ENCODE assay signal across 9 mouse cellular contexts in genomic region chr12:85437172-85437876, GRCm38 (mm10). TPM values are rescaled to one million over a fixed set of nuclear protein-coding genes. Genes with fewer than 3 reads are reported as not detected.
DNase-seq lines count a peak whose midpoint lies in the region; ATAC-seq lines count a peak whose summit lies in the region.
"Had no signal": no experiment of that assay in that cellular context is flagged by ENCODE, and none has a peak within 500 bp of the region (broad histone marks: within the 10 kb centered on the region; RNA-seq: fewer than 3 reads in every experiment).

No protein-coding gene starts in this region.

- H3K4me2 ChIP-seq in limb, embryonic 13.5 days (replicated peaks): no peak overlapping the region
- no peak overlapping the region; the same call in 1 of the 2 replicates for H3K4me2 ChIP-seq in stomach, embryonic 15.5 days

- ATAC-seq in limb, embryonic 13.5 days (ENCODE audit: low FRiP score, low read depth): 0 out of 2 replicates have a peak, but pooled peaks have one; percentile 21
- 0 out of 2 replicates have a peak, but pooled peaks have one; percentile 16 for ATAC-seq in stomach, embryonic 15.5 days (ENCODE audit: insufficient read depth, low FRiP score, low read depth)

- peaks cover 43% of the 10 kb centered on the region for H3K4me1 ChIP-seq in limb, embryonic 13.5 days
- H3K4me1 ChIP-seq in stomach, embryonic 15.5 days: 0 out of 2 replicates have a peak, but pooled peaks cover 8% of the 10 kb centered on the region

- H3K27me3 ChIP-seq in limb, embryonic 13.5 days: no peaks in the 10 kb centered on the region
- H3K27me3 ChIP-seq in stomach, embryonic 15.5 days (replicated peaks): no peaks in the 10 kb centered on the region

- H3K27ac ChIP-seq in limb, embryonic 13.5 days: peak overlapping the region; percentile 33; the same call in 1 of the 2 replicates
- H3K27ac ChIP-seq in stomach, embryonic 15.5 days: peak overlapping the region; percentile 67; the same call in 1 of the 2 replicates

- no peaks in the 10 kb centered on the region for H3K36me3 ChIP-seq in limb, embryonic 13.5 days
- no peaks in the 10 kb centered on the region for H3K36me3 ChIP-seq in stomach, embryonic 15.5 days
- H3K36me3 ChIP-seq: G1E had no signal

- no peak overlapping the region for H3K4me3 ChIP-seq in limb, embryonic 13.5 days
- no peak overlapping the region for H3K4me3 ChIP-seq in stomach, embryonic 15.5 days (replicated peaks)

- 40% methylated on average over 17 of the region's 17 CpGs for WGBS in limb, embryonic 13.5 days
- 54% methylated on average over 17 of the region's 17 CpGs for WGBS in stomach, embryonic 15.5 days

- no peaks in the 10 kb centered on the region for H3K9me3 ChIP-seq in limb, embryonic 13.5 days
- no peaks in the 10 kb centered on the region for H3K9me3 ChIP-seq in stomach, embryonic 15.5 days
- H3K9me3 ChIP-seq: G1E had no signal

- no peak overlapping the region for H3K9ac ChIP-seq in limb, embryonic 13.5 days
- no peak overlapping the region for H3K9ac ChIP-seq in stomach, embryonic 15.5 days

- DNase-seq in layer of hippocampus, postnatal 10 days (ENCODE audit: low spot score in 2 of 2): peak; percentile 60 to 61
- DNase-seq in layer of hippocampus, adult 9-11 months: no peak
- DNase-seq in cerebellum, postnatal 10 days: peak; percentile 96
- peak; percentile 73 to 78 for DNase-seq in heart, adult 18-20 months
- DNase-seq in thymus, postnatal 36 days: no peak
- no peak for DNase-seq in kidney, adult 8-10 months

RNA-seq across cellular contexts. Expression of gene Fos, which starts 36.4 kb away (rescaled TPM):
- 1 to 10 TPM; 8.2 to 9.3 TPM for total RNA-seq in layer of hippocampus, postnatal 10 days (2021)
- total RNA-seq in heart, adult 18-20 months (2021): 1 to 10 TPM; 2.1 to 5.4 TPM
- 6.1 and 7.2 TPM in 2 replicates for polyA plus RNA-seq in limb, embryonic 13.5 days (2015; fragmentation: Nextera tagmentation; extraction: Ambion mirVana)
- 10.5 and 16.4 TPM in 2 replicates for polyA plus RNA-seq in stomach, embryonic 15.5 days (2015; fragmentation: Nextera tagmentation; extraction: Ambion mirVana)

Comparison
In these comparisons a context has a peak if more than half of its experiments do, and no peak if none do; other contexts are left out.
1. DNase-seq: peak in layer of hippocampus, postnatal 10 days (2 of 2), cerebellum, postnatal 10 days (2 of 2) and heart, adult 18-20 months (2 of 2); none in layer of hippocampus, adult 9-11 months (single experiment), thymus, postnatal 36 days (0 of 2) and kidney, adult 8-10 months (0 of 2).